Mouse (Mus musculus): ENCODE measurements at regions not wholly inside any gene's neighbourhood (a gene's known extent, or its start where the extent isn't known, plus 50 kb on each side); places are given as distances from the start of the nearest gene placed in this dataset.

- TF ChIP-seq CTCF (IDR thresholded peaks at IDR 0.05; ENCODE audit: insufficient read depth, low read depth, low read length) (no peak), POLR2A (IDR thresholded peaks at IDR 0.05; ENCODE audit: insufficient read depth, low read depth, low read length) (no peak)
These were observed 141.0 kb upstream of the Gm765 start for GRCm38 (mm10) chr6:98483319-98484123.
